Mouse (Mus musculus) testis, adult 2 months (tissue): ENCODE measurements around the gene Ttc22. TPM values are rescaled to one million over a fixed set of nuclear protein-coding genes. Genes with fewer than 3 reads are reported as not detected.

Experiments
- H3K27ac ChIP-seq: fragments of 200-500 bp; 2 replicates; pipeline ENCODE4 v1.5.1; 2012; ENCODE audit warnings: low read depth, low read length; ENCODE audit not compliant: control insufficient read depth, insufficient read depth
- H3K27me3 ChIP-seq: fragments of 200-500 bp; 2 replicates; pipeline ENCODE4 v1.6.1; 2012; ENCODE audit warnings: mild to moderate bottlenecking, low read length, moderate library complexity; ENCODE audit not compliant: control insufficient read depth, insufficient read depth
- H3K36me3 ChIP-seq: fragments of 200-500 bp; 2 replicates; pipeline ENCODE4 v1.6.1; 2012; ENCODE audit warnings: mild to moderate bottlenecking, low read length; ENCODE audit not compliant: control insufficient read depth, insufficient read depth
- H3K4me1 ChIP-seq: fragments of 200-500 bp; 2 replicates; pipeline ENCODE4 v1.6.1; 2012; ENCODE audit warnings: low read length; ENCODE audit not compliant: control insufficient read depth, insufficient read depth
- H3K4me3 ChIP-seq: fragments of 200-500 bp; 2 replicates; pipeline ENCODE4 v1.5.1; 2012; ENCODE audit warnings: low read depth, mild to moderate bottlenecking, low read length, moderate library complexity, mixed read lengths; ENCODE audit not compliant: control insufficient read depth
- CTCF ChIP-seq: fragments of 200-500 bp; IDR thresholded peaks from 2 replicates; pipeline ENCODE4 v1.5.1; 2012; ENCODE audit warnings: low read depth, mild to moderate bottlenecking, inconsistent platforms, low read length, moderate library complexity; ENCODE audit not compliant: control insufficient read depth, insufficient read depth, insufficient replicate concordance
- POLR2A ChIP-seq: fragments of 200-500 bp; IDR thresholded peaks from 2 replicates; pipeline ENCODE4 v1.6.1; 2012; ENCODE audit warnings: low read depth, mild to moderate bottlenecking, inconsistent platforms, low read length, moderate library complexity; ENCODE audit not compliant: control insufficient read depth
- polyA plus RNA-seq: library from polyadenylated mRNA; depleted of rRNA; stranded (reverse); fragments of >200 nt; gene quantifications from 2 replicates; pipeline ENCODE4 v1.2.3, GENCODE M21; 2012

The Ttc22 gene
- polyA plus RNA-seq, 1 experiment = 1.8 TPM

DNA sequence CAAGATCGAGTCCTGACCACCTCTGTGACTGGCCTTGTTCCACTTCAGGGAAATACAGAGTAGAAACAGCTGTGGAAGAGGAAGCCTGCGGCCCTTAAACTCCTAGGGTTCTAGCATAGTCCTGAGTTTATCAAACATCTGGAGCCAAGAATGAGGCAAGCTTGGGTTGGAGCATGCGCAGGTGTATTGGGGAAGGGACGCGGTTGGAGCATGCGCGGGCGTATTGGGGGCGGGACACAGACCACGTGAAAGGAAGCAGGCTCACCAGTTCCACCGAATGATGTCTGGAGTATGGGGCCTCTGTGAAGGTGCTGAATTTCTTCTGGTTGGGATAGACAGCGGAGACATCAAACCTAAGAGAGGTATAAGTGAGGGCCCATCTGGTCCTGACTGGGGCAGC, 6.6 kb upstream of the Ttc22 start:
- peak overlapping the region; percentile 41 for H3K4me3 ChIP-seq
- TF ChIP-seq POLR2A = no peak
- TF ChIP-seq CTCF = no peak
- no peak overlapping the region for H3K27ac ChIP-seq
- H3K27me3 ChIP-seq = no peaks in the 10 kb centered on the region
- H3K36me3 ChIP-seq = no peaks in the 10 kb centered on the region
- H3K4me1 ChIP-seq = peaks cover 11% of the 10 kb centered on the region

DNA sequence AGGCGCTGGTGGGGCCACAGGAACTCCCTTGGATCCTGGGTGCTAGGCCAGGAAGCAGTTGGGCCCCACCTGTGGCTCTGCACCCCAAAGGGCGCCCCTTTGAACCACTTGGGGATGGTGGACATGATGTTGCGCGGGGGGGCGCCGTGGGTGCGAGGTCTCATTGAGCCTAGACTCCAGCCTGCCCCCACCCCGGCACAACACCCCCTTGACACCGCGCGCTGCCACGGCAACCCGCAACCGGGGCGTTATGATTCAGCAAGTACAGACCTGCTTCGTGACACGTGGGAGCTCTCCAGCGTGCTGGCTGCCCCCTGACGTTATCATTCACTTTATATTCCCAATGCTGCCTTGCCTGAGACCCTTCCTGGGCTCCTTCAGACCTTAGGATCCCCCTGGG, 5.2 kb upstream of the Ttc22 start, which contains the start of gene Lexm:
TSS of gene Lexm (minus strand) at position 186 of the 400 bp plus-strand sequence.
- H3K27ac ChIP-seq = no peak within 1 kb of the TSS
- no peaks in the 10 kb centered on the region for H3K36me3 ChIP-seq
- TF ChIP-seq CTCF (no peak), POLR2A (peak; percentile 35; the same call in 1 of the 2 replicates)
- H3K27me3 ChIP-seq = no peaks in the 10 kb centered on the region
- H3K4me1 ChIP-seq = peaks cover 16% of the 10 kb centered on the region
- H3K4me3 ChIP-seq = peak within 1 kb of the TSS; percentile 80

DNA sequence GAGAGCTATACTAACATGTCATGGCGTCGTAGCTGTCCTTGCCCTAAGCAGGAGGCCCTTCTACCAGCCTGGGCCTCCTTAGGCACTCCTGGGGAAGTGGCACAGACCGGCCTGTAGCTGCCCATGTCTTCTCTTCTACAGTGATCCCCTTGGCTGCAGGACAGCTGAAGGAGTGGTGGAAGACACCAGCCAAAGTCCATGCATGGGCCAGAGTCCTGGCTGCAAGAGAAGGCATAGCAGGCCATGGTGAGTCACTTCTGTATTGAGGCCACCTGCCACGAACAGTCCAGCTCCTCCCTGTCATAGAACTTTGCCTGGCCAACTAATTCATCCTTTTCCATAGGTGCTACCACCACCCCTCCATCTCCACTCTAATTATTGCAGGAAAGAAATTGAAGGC, 3.3 kb upstream of the Ttc22 start:
- no peak overlapping the region for H3K4me3 ChIP-seq
- TF ChIP-seq CTCF (no peak), POLR2A (no peak)
- H3K27me3 ChIP-seq = no peaks in the 10 kb centered on the region
- H3K36me3 ChIP-seq = no peaks in the 10 kb centered on the region
- no peak overlapping the region for H3K27ac ChIP-seq
- peaks cover 23% of the 10 kb centered on the region for H3K4me1 ChIP-seq

DNA sequence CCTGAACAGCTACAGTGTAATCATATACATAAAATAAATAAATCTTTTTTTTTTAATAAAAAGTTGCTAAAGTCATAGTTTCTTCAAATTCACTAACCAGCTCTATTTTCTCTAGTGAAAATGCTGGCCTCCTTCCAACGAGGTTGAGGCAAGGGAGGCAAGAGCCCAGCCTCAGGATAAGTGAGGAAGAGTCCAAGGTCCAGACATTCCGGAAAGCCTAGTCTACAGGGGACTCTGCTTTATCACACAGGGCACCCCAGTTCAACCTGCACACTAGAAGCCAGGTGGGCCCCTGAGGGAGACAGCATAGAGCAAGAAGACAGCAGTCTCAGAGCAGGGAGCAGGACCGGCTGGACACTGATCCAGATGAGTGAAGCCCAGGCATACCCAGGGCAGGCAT, 804 bp upstream of the Ttc22 start:
- Histone ChIP-seq H3K27me3 (no peaks in the 10 kb centered on the region), H3K27ac (no peak overlapping the region), H3K36me3 (no peaks in the 10 kb centered on the region), H3K4me3 (no peak overlapping the region), H3K4me1 (peaks cover 24% of the 10 kb centered on the region)
- TF ChIP-seq POLR2A (no peak), CTCF (no peak)

DNA sequence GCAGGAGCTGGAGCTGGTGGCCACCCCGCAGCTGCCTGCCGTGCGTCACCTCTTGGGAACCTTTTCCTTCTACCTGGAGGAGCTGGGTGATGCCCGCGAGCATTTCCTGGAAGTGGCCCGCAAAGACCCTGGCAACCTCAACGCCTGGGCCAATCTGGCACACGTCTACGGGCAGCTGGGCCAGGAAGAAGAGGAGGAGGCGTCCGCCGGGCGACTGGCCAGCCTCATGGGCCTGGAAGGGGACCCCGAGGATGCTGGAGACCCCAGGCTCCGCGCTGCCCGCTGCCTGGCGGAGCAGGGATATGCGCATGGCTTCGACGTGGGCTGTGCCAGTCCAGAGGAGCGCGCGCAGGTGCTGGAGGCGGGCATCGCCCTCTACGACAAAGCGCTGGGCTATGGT, 480 bp downstream of the Ttc22 start:
- Histone ChIP-seq H3K4me3 (no peak overlapping the region; the same call in 1 of the 2 replicates), H3K27me3 (no peaks in the 10 kb centered on the region)
- TF ChIP-seq CTCF (no peak), POLR2A (no peak)

DNA sequence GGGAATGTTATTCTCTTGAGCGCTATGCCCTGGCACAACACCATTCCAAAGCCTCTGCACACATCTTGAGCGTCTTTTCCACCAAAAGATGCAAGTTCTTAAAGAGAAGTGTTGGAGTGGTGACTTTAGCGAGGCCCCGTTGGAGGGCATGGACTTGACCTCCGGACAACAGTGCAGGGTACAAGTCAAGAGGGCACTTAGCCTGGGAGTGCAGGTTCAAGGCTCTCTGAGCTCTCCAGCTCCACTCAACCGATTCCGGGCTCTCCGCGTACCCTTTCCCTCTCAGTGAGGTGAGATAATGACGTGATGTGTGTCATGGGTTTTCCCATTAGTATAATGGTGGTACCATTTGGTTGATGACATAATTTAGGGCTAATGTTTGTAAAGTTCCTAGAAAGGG, 2.0 kb downstream of the Ttc22 start:
- Histone ChIP-seq H3K27me3 (no peaks in the 10 kb centered on the region), H3K4me1 (peaks cover 26% of the 10 kb centered on the region), H3K27ac (no peak overlapping the region), H3K4me3 (no peak overlapping the region), H3K36me3 (no peaks in the 10 kb centered on the region)
- TF ChIP-seq POLR2A (no peak), CTCF (no peak)

More for the DNA sequence above, 480 bp downstream of the Ttc22 start:
- Histone ChIP-seq H3K36me3 (no peaks in the 10 kb centered on the region), H3K27ac (no peak overlapping the region), H3K4me1 (peaks cover 23% of the 10 kb centered on the region)

DNA sequence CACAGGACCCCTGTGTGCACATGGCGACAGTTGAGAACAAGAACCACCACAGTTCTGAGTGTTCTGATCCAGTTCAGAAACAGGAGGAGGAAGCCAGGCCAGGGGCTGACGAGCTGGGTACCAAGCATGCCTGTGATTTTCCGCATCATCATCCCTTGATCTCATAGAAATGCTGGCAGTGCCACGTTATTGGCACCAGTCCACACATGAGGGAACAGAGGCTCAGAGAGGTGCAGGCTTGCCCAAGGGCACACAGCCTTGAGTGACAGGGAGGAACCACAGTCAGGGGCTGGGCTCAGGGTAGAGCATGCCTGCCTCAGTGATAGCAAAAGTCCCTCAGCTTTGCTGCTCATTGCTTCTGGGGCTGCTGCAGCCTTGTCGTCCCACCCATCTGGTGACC, 5.6 kb downstream of the Ttc22 start:
- Histone ChIP-seq H3K27me3 (no peaks in the 10 kb centered on the region), H3K27ac (no peak overlapping the region), H3K4me3 (no peak overlapping the region), H3K4me1 (peaks cover 16% of the 10 kb centered on the region), H3K36me3 (no peaks in the 10 kb centered on the region)
- no peak for TF ChIP-seq CTCF
- no peak for TF ChIP-seq POLR2A
